Mouse (Mus musculus) ES-Bruce4 (cell line): ENCODE measurements around the gene Specc1. TPM values are rescaled to one million over a fixed set of nuclear protein-coding genes. Genes with fewer than 3 reads are reported as not detected.

Source experiments
- H3K27ac ChIP-seq: 2 replicates; pipeline ENCODE4 v1.5.1; 2012; ENCODE audit warnings: low read length, inconsistent platforms; ENCODE audit not compliant: insufficient read depth
- H3K27me3 ChIP-seq: 2 replicates; pipeline ENCODE4 v1.6.1; 2012; ENCODE audit warnings: mild to moderate bottlenecking, low read length, inconsistent platforms; ENCODE audit not compliant: control insufficient read depth, poor library complexity, insufficient read depth, severe bottlenecking
- H3K36me3 ChIP-seq: 2 replicates; pipeline ENCODE4 v1.6.1; 2012; ENCODE audit warnings: inconsistent platforms, mild to moderate bottlenecking, low read length, moderate library complexity; ENCODE audit not compliant: control insufficient read depth, poor library complexity, insufficient read depth, severe bottlenecking
- H3K4me1 ChIP-seq: one replicate; pipeline ENCODE4 v1.8.1; 2011; ENCODE audit warnings: low read length; ENCODE audit not compliant: control insufficient read depth, insufficient read depth
- H3K4me3 ChIP-seq: 2 replicates; pipeline ENCODE4 v1.5.1; 2011; ENCODE audit warnings: low read depth, mild to moderate bottlenecking, low read length
- H3K9ac ChIP-seq: 2 replicates; pipeline ENCODE4 v1.6.1; 2012; ENCODE audit warnings: low read depth, mild to moderate bottlenecking, inconsistent platforms; ENCODE audit not compliant: poor library complexity, severe bottlenecking
- H3K9me3 ChIP-seq: replicated peaks from 2 replicates; pipeline ENCODE4 v1.6.1; 2012; ENCODE audit warnings: mild to moderate bottlenecking, low read length, inconsistent platforms; ENCODE audit not compliant: control insufficient read depth, poor library complexity, insufficient read depth, severe bottlenecking
- CTCF ChIP-seq: IDR thresholded peaks from one replicate; pipeline ENCODE4 v1.8.1; 2011; ENCODE audit warnings: low read depth, low read length
- EP300 ChIP-seq: IDR thresholded peaks from 2 replicates; pipeline ENCODE4 v1.6.1; 2011; ENCODE audit warnings: low read depth, low read length; ENCODE audit not compliant: insufficient read depth
- POLR2A ChIP-seq: IDR thresholded peaks from one replicate; pipeline ENCODE4 v1.8.1; 2011; ENCODE audit warnings: low read length; ENCODE audit not compliant: insufficient read depth
- polyA plus RNA-seq: library from polyadenylated mRNA; stranded (reverse); fragments of >200 nt; gene quantifications from 2 replicates; pipeline ENCODE4 v1.2.4, GENCODE M21; 2011; ENCODE audit warnings: low read depth; ENCODE audit not compliant: missing spikeins, insufficient read depth, insufficient read length

Gene Specc1
- polyA plus RNA-seq, 1 experiment, result 32.1 TPM

DNA sequence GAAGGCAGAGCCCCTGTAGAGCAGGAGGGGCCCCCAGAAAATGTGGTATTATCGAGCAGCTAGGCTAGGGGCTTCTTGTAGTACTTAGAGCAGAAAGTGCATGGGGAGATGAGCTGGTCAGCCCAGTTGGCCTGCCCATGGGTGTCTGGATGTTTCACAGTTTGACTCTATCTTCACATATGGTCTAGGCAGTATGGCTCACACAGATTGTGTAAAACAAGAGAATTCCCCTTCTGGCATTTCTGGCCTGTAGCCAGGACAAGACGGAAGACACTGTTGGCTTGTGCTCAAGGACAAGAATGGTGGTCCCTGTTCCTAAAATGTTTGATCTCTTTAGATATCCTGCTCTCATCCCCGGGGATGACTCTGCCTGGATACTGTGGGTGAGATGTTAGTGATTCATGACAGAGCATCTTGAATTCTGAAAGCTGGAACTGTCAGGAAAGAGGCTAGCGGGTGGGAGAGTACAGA lies 69.8 kb downstream of the Specc1 start:
- Histone ChIP-seq H3K4me3 (no peak overlapping the region), H3K27ac (no peak overlapping the region)

DNA sequence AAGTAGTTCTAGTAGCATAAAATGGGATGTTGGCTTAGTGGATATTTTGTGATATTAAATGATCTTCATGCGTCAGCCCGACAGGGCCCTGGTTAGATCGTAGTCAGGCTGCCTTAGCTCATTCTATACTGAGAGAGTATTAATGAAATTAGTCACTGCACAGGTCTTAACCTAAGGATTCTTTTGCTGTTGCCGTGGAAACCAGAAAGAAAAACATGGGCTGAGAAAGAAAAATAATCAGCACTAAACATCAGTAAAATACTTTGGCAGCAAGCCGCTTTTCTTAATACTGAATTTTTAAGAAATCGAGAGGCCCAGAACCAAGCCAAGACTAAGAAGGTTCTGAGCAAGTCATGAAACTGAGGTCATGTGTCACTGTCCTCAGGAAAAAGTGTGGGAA lies 70.7 kb downstream of the Specc1 start:
- H3K27me3 ChIP-seq, result no peaks in the 10 kb centered on the region
- H3K36me3 ChIP-seq, result no peaks in the 10 kb centered on the region
- H3K4me1 ChIP-seq, result no peaks in the 10 kb centered on the region
- TF ChIP-seq POLR2A, result no peak
- TF ChIP-seq CTCF, result no peak
- TF ChIP-seq EP300, result no peak
- H3K9me3 ChIP-seq, result no peaks in the 10 kb centered on the region
- no peak overlapping the region for H3K27ac ChIP-seq
- H3K4me3 ChIP-seq, result no peak overlapping the region
- H3K9ac ChIP-seq, result no peak overlapping the region

More for the DNA sequence above, 69.8 kb downstream of the Specc1 start:
- Histone ChIP-seq H3K36me3 (no peaks in the 10 kb centered on the region), H3K9ac (no peak overlapping the region), H3K27me3 (no peaks in the 10 kb centered on the region), H3K4me1 (no peaks in the 10 kb centered on the region), H3K9me3 (no peaks in the 10 kb centered on the region)
- TF ChIP-seq POLR2A (no peak), EP300 (no peak), CTCF (no peak)

GRCm38 (mm10) chr11:62027705-62028104 lies 71.1 kb downstream of the Specc1 start:
- Histone ChIP-seq H3K27me3 (no peaks in the 10 kb centered on the region), H3K27ac (no peak overlapping the region), H3K9ac (no peak overlapping the region), H3K4me3 (no peak overlapping the region), H3K9me3 (no peaks in the 10 kb centered on the region), H3K4me1 (no peaks in the 10 kb centered on the region), H3K36me3 (no peaks in the 10 kb centered on the region)
- TF ChIP-seq CTCF (no peak), EP300 (no peak), POLR2A (no peak)

DNA sequence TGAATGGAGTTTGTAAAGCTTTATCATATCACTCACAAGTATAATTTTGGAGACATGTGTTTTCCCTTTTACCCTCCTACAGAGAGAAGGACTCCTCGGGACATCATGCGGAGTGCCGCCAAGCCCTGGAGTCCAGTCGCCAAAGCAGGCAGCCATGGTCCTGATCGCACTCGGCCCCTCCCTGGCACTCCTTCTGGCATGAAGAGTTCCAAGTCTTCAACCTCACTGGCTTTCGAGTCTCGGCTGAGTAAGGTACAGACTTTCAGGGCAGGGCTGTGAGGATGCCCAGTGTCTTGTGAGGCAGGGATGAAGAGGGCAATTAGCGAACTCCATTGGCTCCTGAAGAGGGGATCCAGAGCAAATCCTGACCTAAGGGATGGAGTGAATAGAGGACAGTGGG lies 72.6 kb downstream of the Specc1 start:
- Histone ChIP-seq H3K9me3 (no peaks in the 10 kb centered on the region), H3K27me3 (no peaks in the 10 kb centered on the region), H3K4me3 (no peak overlapping the region), H3K27ac (no peak overlapping the region), H3K36me3 (no peaks in the 10 kb centered on the region), H3K9ac (no peak overlapping the region), H3K4me1 (no peaks in the 10 kb centered on the region)
- TF ChIP-seq EP300 (no peak), CTCF (no peak), POLR2A (no peak)

DNA sequence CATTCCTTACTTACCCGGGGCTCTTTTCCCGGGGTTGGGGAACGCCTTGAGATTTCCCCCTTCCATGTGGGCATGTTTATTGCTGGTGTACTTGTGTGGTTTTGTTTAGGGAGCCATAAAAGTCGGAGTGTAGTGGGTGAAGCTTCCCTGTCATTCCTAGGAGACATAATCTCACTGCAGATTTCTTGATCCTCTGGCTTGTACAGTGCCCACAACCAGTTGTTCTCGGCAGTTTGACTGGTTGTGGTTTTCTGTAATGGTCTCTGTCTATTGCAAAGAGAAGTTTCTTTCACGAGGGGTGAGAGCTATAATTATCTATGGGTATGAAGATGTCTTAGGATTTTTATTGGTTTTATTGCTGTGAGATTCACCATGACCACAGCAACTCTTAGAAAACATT lies 78.0 kb downstream of the Specc1 start:
- Histone ChIP-seq H3K9me3 (no peaks in the 10 kb centered on the region), H3K27me3 (no peaks in the 10 kb centered on the region), H3K4me1 (peaks cover 3% of the 10 kb centered on the region), H3K9ac (no peak overlapping the region), H3K36me3 (no peaks in the 10 kb centered on the region), H3K4me3 (no peak overlapping the region), H3K27ac (no peak overlapping the region)
- TF ChIP-seq CTCF, result no peak
- TF ChIP-seq POLR2A, result no peak
- no peak for TF ChIP-seq EP300

DNA sequence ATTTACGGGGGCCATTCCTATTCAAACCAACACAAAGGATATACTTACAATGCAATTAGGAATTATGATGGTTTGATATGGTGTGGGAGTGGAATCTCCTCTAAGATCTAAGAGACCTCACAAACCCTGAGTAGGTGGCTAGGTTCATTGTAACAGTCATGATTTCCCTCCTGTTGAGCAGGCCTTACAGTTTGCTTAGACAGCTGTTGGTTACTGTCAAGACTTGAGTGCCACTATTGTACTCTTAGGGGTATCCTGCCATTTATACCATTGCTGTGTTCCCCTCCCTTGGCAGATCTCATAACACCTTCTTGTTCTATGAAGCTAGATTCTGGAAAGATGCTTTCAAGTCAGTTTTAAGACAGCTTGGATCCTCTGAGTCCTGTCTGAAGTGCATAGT lies 78.7 kb downstream of the Specc1 start:
- no peak overlapping the region for H3K9ac ChIP-seq
- H3K9me3 ChIP-seq, result no peaks in the 10 kb centered on the region
- H3K27ac ChIP-seq, result no peak overlapping the region
- no peaks in the 10 kb centered on the region for H3K27me3 ChIP-seq
- H3K4me1 ChIP-seq, result peaks cover 3% of the 10 kb centered on the region
- no peaks in the 10 kb centered on the region for H3K36me3 ChIP-seq
- no peak for TF ChIP-seq EP300
- TF ChIP-seq CTCF, result no peak
- TF ChIP-seq POLR2A, result no peak
- no peak overlapping the region for H3K4me3 ChIP-seq
